Mouse (Mus musculus): ENCODE measurements around the gene Adam1a. TPM values are rescaled to one million over a fixed set of nuclear protein-coding genes. Genes with fewer than 3 reads are reported as not detected.

Adam1a gene
- total and polyA plus RNA-seq, 3 experiments, result 0.18 to 4.4 (median 3.0) TPM

- DNase-seq (ENCODE audit: low spot score) (no peak), ATAC-seq (ENCODE audit: extremely low read depth, insufficient number of reproducible peaks, low FRiP score, poor library complexity, severe bottlenecking) (no peak)
- H3K36me3 ChIP-seq (replicated peaks), result peaks cover 21% of the 10 kb centered on the region
- H3K27me3 ChIP-seq (ENCODE audit: insufficient read depth, low read length), result peaks cover 5% of the 10 kb centered on the region; the same call in 1 of the 2 replicates
- H3K4me3 ChIP-seq (ENCODE audit: low read depth, low read length), result no peak overlapping the region
- H3K9me3 ChIP-seq (replicated peaks), result no peaks in the 10 kb centered on the region
- H3K4me1 ChIP-seq (ENCODE audit: insufficient read depth, low read depth, low read length), result peaks cover 25% of the 10 kb centered on the region
- TF ChIP-seq TAL1 (conservative IDR thresholded peaks at IDR 0.05; ENCODE audit: low read depth, low read length) (no peak), GATA2 (IDR thresholded peaks at IDR 0.05; ENCODE audit: borderline replicate concordance, low read depth, low read length) (no peak), GATA1 (IDR thresholded peaks at IDR 0.05; ENCODE audit: borderline replicate concordance, low read length) (no peak), CTCF (IDR thresholded peaks at IDR 0.05; ENCODE audit: low read depth, low read length) (no peak), POLR2AphosphoS5 (IDR thresholded peaks at IDR 0.05; ENCODE audit: insufficient replicate concordance, low read depth, low read length) (no peak)
These were observed 36.7 kb upstream of the Adam1a start for GRCm38 (mm10) chr5:121581945-121582344.

GRCm38 (mm10) chr5:121576927-121577488 is 31.7 kb upstream of the Adam1a start:
- no peak for DNase-seq (ENCODE audit: low spot score)
- TF ChIP-seq GATA2 (IDR thresholded peaks at IDR 0.05; ENCODE audit: borderline replicate concordance, low read depth, low read length) (no peak), POLR2AphosphoS5 (IDR thresholded peaks at IDR 0.05; ENCODE audit: insufficient replicate concordance, low read depth, low read length) (no peak), CTCF (IDR thresholded peaks at IDR 0.05; ENCODE audit: low read depth, low read length) (no peak), GATA1 (IDR thresholded peaks at IDR 0.05; ENCODE audit: borderline replicate concordance, low read length) (no peak), TAL1 (conservative IDR thresholded peaks at IDR 0.05; ENCODE audit: low read depth, low read length) (no peak)
- Histone ChIP-seq H3K4me1 (ENCODE audit: insufficient read depth, low read depth, low read length) (peaks cover 3% of the 10 kb centered on the region), H3K4me3 (ENCODE audit: low read depth, low read length) (no peak overlapping the region), H3K27me3 (ENCODE audit: insufficient read depth, low read length) (peaks cover 10% of the 10 kb centered on the region), H3K36me3 (replicated peaks) (peaks cover 54% of the 10 kb centered on the region), H3K9me3 (replicated peaks) (no peaks in the 10 kb centered on the region)
- ATAC-seq (ENCODE audit: extremely low read depth, insufficient number of reproducible peaks, low FRiP score, poor library complexity, severe bottlenecking), result no peak

- no peak for DNase-seq (ENCODE audit: low spot score)
- ATAC-seq (ENCODE audit: extremely low read depth, insufficient number of reproducible peaks, low FRiP score, poor library complexity, severe bottlenecking), result no peak
- H3K36me3 ChIP-seq (replicated peaks), result peaks cover 64% of the 10 kb centered on the region
- H3K9me3 ChIP-seq (replicated peaks), result no peaks in the 10 kb centered on the region
- H3K4me1 ChIP-seq (ENCODE audit: insufficient read depth, low read depth, low read length), result no peaks in the 10 kb centered on the region
- TF ChIP-seq POLR2AphosphoS5 (IDR thresholded peaks at IDR 0.05; ENCODE audit: insufficient replicate concordance, low read depth, low read length), result no peak
- TF ChIP-seq CTCF (IDR thresholded peaks at IDR 0.05; ENCODE audit: low read depth, low read length), result no peak
- no peak for TF ChIP-seq GATA2 (IDR thresholded peaks at IDR 0.05; ENCODE audit: borderline replicate concordance, low read depth, low read length)
- no peak for TF ChIP-seq GATA1 (IDR thresholded peaks at IDR 0.05; ENCODE audit: borderline replicate concordance, low read length)
- no peak for TF ChIP-seq TAL1 (conservative IDR thresholded peaks at IDR 0.05; ENCODE audit: low read depth, low read length)
- peaks cover 11% of the 10 kb centered on the region for H3K27me3 ChIP-seq (ENCODE audit: insufficient read depth, low read length)
- no peak overlapping the region for H3K4me3 ChIP-seq (ENCODE audit: low read depth, low read length)
These were observed 30.6 kb upstream of the Adam1a start for GRCm38 (mm10) chr5:121575867-121576266.

- Histone ChIP-seq H3K9me3 (replicated peaks) (no peaks in the 10 kb centered on the region), H3K27me3 (ENCODE audit: insufficient read depth, low read length) (peaks cover 8% of the 10 kb centered on the region), H3K4me1 (ENCODE audit: insufficient read depth, low read depth, low read length) (no peaks in the 10 kb centered on the region), H3K4me3 (ENCODE audit: low read depth, low read length) (no peak overlapping the region), H3K36me3 (replicated peaks) (peaks cover 66% of the 10 kb centered on the region)
- ATAC-seq (ENCODE audit: extremely low read depth, insufficient number of reproducible peaks, low FRiP score, poor library complexity, severe bottlenecking), result no peak
- TF ChIP-seq CTCF (IDR thresholded peaks at IDR 0.05; ENCODE audit: low read depth, low read length), result no peak
- no peak for TF ChIP-seq TAL1 (conservative IDR thresholded peaks at IDR 0.05; ENCODE audit: low read depth, low read length)
- no peak for TF ChIP-seq POLR2AphosphoS5 (IDR thresholded peaks at IDR 0.05; ENCODE audit: insufficient replicate concordance, low read depth, low read length)
- no peak for TF ChIP-seq GATA2 (IDR thresholded peaks at IDR 0.05; ENCODE audit: borderline replicate concordance, low read depth, low read length)
- no peak for TF ChIP-seq GATA1 (IDR thresholded peaks at IDR 0.05; ENCODE audit: borderline replicate concordance, low read length)
- DNase-seq (ENCODE audit: low spot score), result no peak
These were observed 28.9 kb upstream of the Adam1a start for GRCm38 (mm10) chr5:121574145-121574544.

- H3K27me3 ChIP-seq (ENCODE audit: insufficient read depth, low read length), result peaks cover 15% of the 10 kb centered on the region
- no peak overlapping the region for H3K4me3 ChIP-seq (ENCODE audit: low read depth, low read length)
- H3K9me3 ChIP-seq (replicated peaks), result no peaks in the 10 kb centered on the region
- peaks cover 3% of the 10 kb centered on the region; the same call in 1 of the 2 replicates for H3K4me1 ChIP-seq (ENCODE audit: insufficient read depth, low read depth, low read length)
- DNase-seq (ENCODE audit: low spot score) (no peak), ATAC-seq (ENCODE audit: extremely low read depth, insufficient number of reproducible peaks, low FRiP score, poor library complexity, severe bottlenecking) (no peak)
- TF ChIP-seq POLR2AphosphoS5 (IDR thresholded peaks at IDR 0.05; ENCODE audit: insufficient replicate concordance, low read depth, low read length) (no peak), GATA2 (IDR thresholded peaks at IDR 0.05; ENCODE audit: borderline replicate concordance, low read depth, low read length) (no peak), GATA1 (IDR thresholded peaks at IDR 0.05; ENCODE audit: borderline replicate concordance, low read length) (no peak), TAL1 (conservative IDR thresholded peaks at IDR 0.05; ENCODE audit: low read depth, low read length) (no peak), CTCF (IDR thresholded peaks at IDR 0.05; ENCODE audit: low read depth, low read length) (no peak)
- peaks cover 55% of the 10 kb centered on the region for H3K36me3 ChIP-seq (replicated peaks)
These were observed 25.5 kb upstream of the Adam1a start for GRCm38 (mm10) chr5:121570787-121571186.

- H3K9me3 ChIP-seq (replicated peaks), result no peaks in the 10 kb centered on the region
These were observed 24.7 kb upstream of the Adam1a start for GRCm38 (mm10) chr5:121569881-121570420.

More at GRCm38 (mm10) chr5:121569881-121570420, 24.7 kb upstream of the Adam1a start:
- TF ChIP-seq GATA1 (IDR thresholded peaks at IDR 0.05; ENCODE audit: borderline replicate concordance, low read length), result no peak
- no peak for TF ChIP-seq GATA2 (IDR thresholded peaks at IDR 0.05; ENCODE audit: borderline replicate concordance, low read depth, low read length)
- TF ChIP-seq CTCF (IDR thresholded peaks at IDR 0.05; ENCODE audit: low read depth, low read length), result no peak
- TF ChIP-seq POLR2AphosphoS5 (IDR thresholded peaks at IDR 0.05; ENCODE audit: insufficient replicate concordance, low read depth, low read length), result no peak
- no peak for TF ChIP-seq TAL1 (conservative IDR thresholded peaks at IDR 0.05; ENCODE audit: low read depth, low read length)
- Histone ChIP-seq H3K36me3 (replicated peaks) (peaks cover 49% of the 10 kb centered on the region), H3K4me3 (ENCODE audit: low read depth, low read length) (no peak overlapping the region), H3K4me1 (ENCODE audit: insufficient read depth, low read depth, low read length) (peaks cover 3% of the 10 kb centered on the region; the same call in 1 of the 2 replicates), H3K27me3 (ENCODE audit: insufficient read depth, low read length) (peaks cover 17% of the 10 kb centered on the region)
- no peak for DNase-seq (ENCODE audit: low spot score)
- ATAC-seq (ENCODE audit: extremely low read depth, insufficient number of reproducible peaks, low FRiP score, poor library complexity, severe bottlenecking), result no peak

Measured in G1E (cell line).